Mouse (Mus musculus) thymus, adult 2 months (tissue): ENCODE measurements around the gene Wdr26.

Experiments used
- CTCF ChIP-seq: fragments of 200-500 bp; IDR thresholded peaks from 2 replicates; pipeline ENCODE4 v1.5.1; 2012; ENCODE audit warnings: mild to moderate bottlenecking, control low read depth, low read length, moderate library complexity, borderline replicate concordance; ENCODE audit not compliant: control insufficient read depth, poor library complexity, insufficient read depth; ENCODE audit errors: extremely low read depth
- POLR2A ChIP-seq: fragments of 200-500 bp; IDR thresholded peaks from 2 replicates; pipeline ENCODE4 v1.6.1; 2012; ENCODE audit warnings: mild to moderate bottlenecking, low read length, control low read depth, moderate library complexity; ENCODE audit not compliant: control insufficient read depth, poor library complexity, insufficient read depth; ENCODE audit errors: extremely low read depth

DNA sequence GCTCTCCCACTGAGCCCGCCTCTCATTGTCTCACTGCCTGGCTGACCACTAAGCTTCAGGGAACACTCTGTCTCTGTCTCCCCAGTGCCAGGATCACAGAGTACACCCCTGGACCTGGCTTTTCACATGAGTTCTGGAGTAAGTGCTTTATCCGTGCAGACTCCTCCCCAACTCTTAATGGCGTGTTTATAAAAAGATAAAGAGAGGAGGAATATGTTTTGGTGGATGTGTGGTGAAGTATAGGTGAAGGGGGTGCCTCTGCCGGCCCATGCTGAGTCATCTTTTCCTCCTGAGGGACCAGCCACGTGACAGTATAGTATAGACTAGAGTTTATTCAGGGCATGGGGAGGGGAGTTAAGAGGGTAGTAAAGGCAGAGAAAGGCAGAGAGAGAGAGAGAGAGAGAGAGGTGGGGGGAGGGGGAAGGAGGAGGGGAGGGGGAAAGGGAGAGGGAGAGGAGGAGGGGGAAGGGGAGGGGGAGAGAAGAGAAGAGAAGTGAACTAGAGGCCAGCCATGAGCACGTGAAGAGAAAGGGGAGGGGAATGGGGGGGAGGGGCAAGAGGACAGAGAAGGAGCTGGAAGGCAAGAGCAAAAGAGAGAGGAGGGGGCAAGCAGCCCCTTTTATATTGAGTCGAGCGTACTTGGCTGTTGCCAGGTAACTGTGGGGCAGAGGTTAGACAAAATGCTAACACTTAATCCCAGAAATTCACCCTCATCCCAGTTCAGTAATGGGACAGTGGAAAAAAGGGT, 49.3 kb upstream of the Wdr26 start:
- TF ChIP-seq CTCF = no peak
- no peak for TF ChIP-seq POLR2A
